Mouse (Mus musculus) heart, adult 2 months (tissue): ENCODE data around the gene Ttc39a. TPM values are rescaled to one million over a fixed set of nuclear protein-coding genes. Genes with fewer than 3 reads are reported as not detected.

Experiments
- DNase-seq, 2 experiments: peaks; one replicate each; pipeline ENCODE4 v3.0.0; 2021
- H3K27ac ChIP-seq: fragments of 200-600 bp; 2 replicates; pipeline ENCODE4 v1.8.1; 2022
- H3K27me3 ChIP-seq: fragments of 200-500 bp; 2 replicates; pipeline ENCODE4 v1.6.1; 2012; ENCODE audit warnings: mild to moderate bottlenecking, low read length, inconsistent platforms, mixed read lengths; ENCODE audit not compliant: control insufficient read depth, insufficient read depth
- H3K36me3 ChIP-seq: fragments of 200-500 bp; 2 replicates; pipeline ENCODE4 v1.6.1; 2012; ENCODE audit warnings: low read length, inconsistent platforms; ENCODE audit not compliant: control insufficient read depth, insufficient read depth
- H3K4me1 ChIP-seq: fragments of 200-500 bp; 2 replicates; pipeline ENCODE4 v1.6.1; 2011; ENCODE audit warnings: low read length; ENCODE audit not compliant: control insufficient read depth, insufficient read depth
- H3K4me3 ChIP-seq: fragments of 200-600 bp; 2 replicates; pipeline ENCODE4 v1.8.1; 2022
- H3K79me2 ChIP-seq: fragments of 200-500 bp; replicated peaks from 2 replicates; pipeline ENCODE4 v1.6.1; 2012; ENCODE audit warnings: mild to moderate bottlenecking, inconsistent platforms, low read length, moderate library complexity, mixed read lengths; ENCODE audit not compliant: control insufficient read depth, insufficient read depth
- H3K9ac ChIP-seq: fragments of 200-500 bp; 2 replicates; pipeline ENCODE4 v1.6.1; 2012; ENCODE audit warnings: low read depth, mild to moderate bottlenecking, control low read depth, inconsistent platforms, low read length, mixed read lengths
- CTCF ChIP-seq: fragments of 200-600 bp; IDR thresholded peaks from 2 replicates; pipeline ENCODE4 v1.8.1; 2022; ENCODE audit warnings: antibody characterized with exemption, mild to moderate bottlenecking, moderate library complexity
- EP300 ChIP-seq: fragments of 200-500 bp; IDR thresholded peaks from 2 replicates; pipeline ENCODE4 v1.6.1; 2011; ENCODE audit warnings: low read depth, low read length, control low read depth; ENCODE audit not compliant: insufficient read depth
- POLR2A ChIP-seq: fragments of 200-500 bp; IDR thresholded peaks from 2 replicates; pipeline ENCODE4 v1.6.1; 2011; ENCODE audit warnings: mild to moderate bottlenecking, low read depth, low read length, control low read depth; ENCODE audit not compliant: insufficient read depth
- WGBS: fragments of 180-500 bp; shearing (Covaris S2); methylation state at CpG from one replicate; pipeline ENCODE4 v1.1.7; 2018; 5-methylcytosine and 5-hydroxymethylcytosine counted together
- intact Hi-C: fragments of 180-260 bp; cut with DNase I; formaldehyde crosslinking; loops from one replicate; pipeline ENCODE4 v1.15.1; 2025
- polyA plus RNA-seq: library from polyadenylated mRNA; depleted of rRNA; stranded (reverse); fragments of >200 nt; gene quantifications from 2 replicates; pipeline ENCODE4 v1.2.3, GENCODE M21; 2012
- total RNA-seq, 2 experiments: library from RNA; stranded (reverse); gene quantifications; 2 replicates each; pipeline ENCODE4 v1.2.3; 2021

Gene Ttc39a
- total and polyA plus RNA-seq, 3 experiments: 1.6 to 2.7 (median 2.4) TPM

DNA sequence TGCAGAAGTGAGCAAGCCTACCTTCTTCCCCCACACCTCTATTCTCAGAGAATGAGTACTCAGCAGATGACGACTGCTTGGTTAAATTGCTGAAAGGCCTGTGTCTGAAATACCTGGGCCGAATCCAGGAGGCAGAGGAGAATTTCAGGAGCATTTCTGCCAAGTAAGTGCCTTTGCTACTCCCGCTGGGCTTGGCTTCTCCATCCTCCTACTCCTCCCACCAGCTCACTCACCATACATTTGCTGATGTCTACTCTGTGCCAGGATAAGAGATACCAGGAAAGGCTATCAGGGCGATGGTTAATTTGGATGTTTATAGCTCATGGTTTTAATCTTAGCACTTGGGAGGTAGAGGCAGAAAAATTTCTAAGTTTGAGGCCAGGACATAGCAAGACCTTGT lies 36.2 kb downstream of the Ttc39a start:
- Histone ChIP-seq H3K27ac (no peak overlapping the region), H3K9ac (no peak overlapping the region), H3K4me1 (peaks cover 7% of the 10 kb centered on the region), H3K36me3 (peaks cover 8% of the 10 kb centered on the region), H3K27me3 (no peaks in the 10 kb centered on the region), H3K79me2 (no peaks in the 10 kb centered on the region), H3K4me3 (no peak overlapping the region)
- TF ChIP-seq POLR2A (no peak), EP300 (no peak), CTCF (no peak)
- 44% methylated on average over 4 of the region's 4 CpGs for WGBS
- peak in 1 of 2 experiments; percentile 32 for DNase-seq
- intact Hi-C loops: no loop called here

- Histone ChIP-seq H3K4me3 (no peak overlapping the region), H3K4me1 (peaks cover 10% of the 10 kb centered on the region), H3K27me3 (no peaks in the 10 kb centered on the region), H3K36me3 (peaks cover 14% of the 10 kb centered on the region), H3K9ac (no peak overlapping the region), H3K79me2 (no peaks in the 10 kb centered on the region), H3K27ac (no peak overlapping the region)
- intact Hi-C loops: no loop called here
- TF ChIP-seq CTCF (no peak), POLR2A (no peak), EP300 (no peak)
- 73% methylated on average over 6 of the region's 6 CpGs for WGBS
- DNase-seq: no peak
Measured at GRCm38 (mm10) chr4:109444471-109444870, 38.0 kb downstream of the Ttc39a start.

- 39% methylated on average over 2 of the region's 2 CpGs for WGBS
- no peak for DNase-seq
- Histone ChIP-seq H3K27ac (no peak overlapping the region), H3K9ac (no peak overlapping the region), H3K4me3 (no peak overlapping the region), H3K36me3 (peaks cover 14% of the 10 kb centered on the region), H3K79me2 (no peaks in the 10 kb centered on the region), H3K4me1 (peaks cover 10% of the 10 kb centered on the region), H3K27me3 (no peaks in the 10 kb centered on the region)
- intact Hi-C loops: no loop called here
- no peak for TF ChIP-seq EP300
Measured at GRCm38 (mm10) chr4:109444951-109445350, 38.5 kb downstream of the Ttc39a start.

- peak in 1 of 2 experiments; percentile 47 for DNase-seq
- 24% methylated on average over 2 of the region's 2 CpGs for WGBS
- H3K4me3 ChIP-seq: no peak overlapping the region
- H3K4me1 ChIP-seq: peaks cover 10% of the 10 kb centered on the region
- TF ChIP-seq EP300 (no peak), CTCF (no peak), POLR2A (no peak)
- no peaks in the 10 kb centered on the region for H3K79me2 ChIP-seq
- intact Hi-C loops: no loop called here
- H3K36me3 ChIP-seq: peaks cover 14% of the 10 kb centered on the region
- H3K9ac ChIP-seq: no peak overlapping the region
- H3K27me3 ChIP-seq: no peaks in the 10 kb centered on the region
- H3K27ac ChIP-seq: no peak overlapping the region
Measured at GRCm38 (mm10) chr4:109445397-109445796, 39.0 kb downstream of the Ttc39a start.

GRCm38 (mm10) chr4:109445956-109446355 lies 39.5 kb downstream of the Ttc39a start:
- no peaks in the 10 kb centered on the region; the same call in 1 of the 2 replicates for H3K79me2 ChIP-seq
- peaks cover 10% of the 10 kb centered on the region for H3K4me1 ChIP-seq
- H3K9ac ChIP-seq: no peak overlapping the region
- H3K27ac ChIP-seq: no peak overlapping the region
- H3K4me3 ChIP-seq: no peak overlapping the region
- peaks cover 14% of the 10 kb centered on the region for H3K36me3 ChIP-seq
- TF ChIP-seq EP300 (no peak), POLR2A (no peak), CTCF (no peak)
- intact Hi-C loops: no loop called here
- WGBS: 60% methylated on average over 1 of the region's 1 CpGs
- H3K27me3 ChIP-seq: no peaks in the 10 kb centered on the region
- DNase-seq: no peak

DNA sequence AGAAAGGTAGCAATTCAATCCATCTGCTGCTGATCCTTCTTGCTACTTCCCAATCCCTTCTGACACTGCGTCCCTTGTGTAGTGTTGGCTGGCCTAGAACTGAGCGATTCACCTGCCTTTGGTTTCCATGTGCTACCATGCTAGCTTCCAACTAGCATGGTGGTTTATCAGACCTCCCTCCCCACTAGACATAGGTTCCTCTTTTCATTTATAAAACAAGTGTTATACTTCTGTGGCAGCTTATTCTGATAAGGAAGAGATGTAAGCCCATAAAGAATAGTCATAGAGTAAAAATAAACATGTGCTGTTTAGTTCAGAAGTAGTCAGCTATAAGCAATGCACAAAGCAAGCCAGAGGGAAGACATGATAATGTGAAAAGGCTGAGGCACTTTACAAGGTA lies 42.1 kb downstream of the Ttc39a start:
- no peak for DNase-seq

GRCm38 (mm10) chr4:109456821-109457220 lies 50.4 kb downstream of the Ttc39a start:
- H3K79me2 ChIP-seq: no peaks in the 10 kb centered on the region; the same call in 1 of the 2 replicates
- H3K36me3 ChIP-seq: peaks cover 28% of the 10 kb centered on the region
- H3K4me1 ChIP-seq: peaks cover 7% of the 10 kb centered on the region
- no peak overlapping the region for H3K9ac ChIP-seq
- TF ChIP-seq CTCF: no peak
- TF ChIP-seq EP300: no peak
- TF ChIP-seq POLR2A: no peak
- H3K27me3 ChIP-seq: no peaks in the 10 kb centered on the region
- intact Hi-C loops: no loop called here
- WGBS: 68% methylated on average over 6 of the region's 6 CpGs
- H3K4me3 ChIP-seq: no peak overlapping the region
- no peak overlapping the region for H3K27ac ChIP-seq
- no peak for DNase-seq

More for the DNA sequence above, 42.1 kb downstream of the Ttc39a start:
- Histone ChIP-seq H3K27me3 (no peaks in the 10 kb centered on the region), H3K4me1 (peaks cover 8% of the 10 kb centered on the region), H3K27ac (no peak overlapping the region), H3K4me3 (no peak overlapping the region), H3K36me3 (peaks cover 16% of the 10 kb centered on the region), H3K79me2 (no peaks in the 10 kb centered on the region; the same call in 1 of the 2 replicates), H3K9ac (no peak overlapping the region)
- intact Hi-C loops: no loop called here
- no peak for TF ChIP-seq POLR2A
- TF ChIP-seq CTCF: no peak
- WGBS: 88% methylated on average over 2 of the region's 2 CpGs
